Mouse (Mus musculus): ENCODE results near the gene Sardh. TPM values are rescaled to one million over a fixed set of nuclear protein-coding genes. Genes with fewer than 3 reads are reported as not detected.

Sardh gene
- polyA plus RNA-seq, 1 experiment from 2014 or later: 18.2 TPM

- no peak overlapping the region for H3K4me2 ChIP-seq
- peaks cover 18% of the 10 kb centered on the region for H3K4me1 ChIP-seq
- H3K27me3 ChIP-seq (replicated peaks): peaks cover 15% of the 10 kb centered on the region
- no peaks in the 10 kb centered on the region for H3K36me3 ChIP-seq
- no peaks in the 10 kb centered on the region for H3K9me3 ChIP-seq
- H3K27ac ChIP-seq (replicated peaks): no peak overlapping the region
- WGBS: 68% methylated on average over 2 of the region's 2 CpGs
- no peak overlapping the region for H3K9ac ChIP-seq
- no peak for ATAC-seq (ENCODE audit: extremely low read depth, insufficient number of reproducible peaks, low FRiP score, low TSS enrichment)
- no peak overlapping the region for H3K4me3 ChIP-seq
Measured at GRCm38 (mm10) chr2:27166074-27166473, 82.1 kb downstream of the Sardh start.

GRCm38 (mm10) chr2:27164796-27165590 lies 83.1 kb downstream of the Sardh start, which contains the start of gene Dbh:
Gene Dbh (plus strand): TSS chr2:27165233.
- Histone ChIP-seq H3K4me2 (no peak within 1 kb of the TSS), H3K4me3 (no peak within 1 kb of the TSS), H3K27me3 (replicated peaks) (peaks cover 15% of the 10 kb centered on the region), H3K27ac (replicated peaks) (no peak within 1 kb of the TSS), H3K9me3 (no peaks in the 10 kb centered on the region), H3K4me1 (peaks cover 18% of the 10 kb centered on the region), H3K36me3 (no peaks in the 10 kb centered on the region), H3K9ac (no peak within 1 kb of the TSS)
- WGBS: 75% methylated on average over 12 of the region's 12 CpGs
- no peak for ATAC-seq (ENCODE audit: extremely low read depth, insufficient number of reproducible peaks, low FRiP score, low TSS enrichment)

- H3K36me3 ChIP-seq: no peaks in the 10 kb centered on the region
- peaks cover 18% of the 10 kb centered on the region for H3K4me1 ChIP-seq
- no peaks in the 10 kb centered on the region for H3K9me3 ChIP-seq
- ATAC-seq (ENCODE audit: extremely low read depth, insufficient number of reproducible peaks, low FRiP score, low TSS enrichment): no peak
- H3K4me3 ChIP-seq: no peak overlapping the region
- H3K27me3 ChIP-seq (replicated peaks): peaks cover 15% of the 10 kb centered on the region
- H3K27ac ChIP-seq (replicated peaks): no peak overlapping the region
- no peak overlapping the region for H3K9ac ChIP-seq
- WGBS: 66% methylated on average over 5 of the region's 5 CpGs
- H3K4me2 ChIP-seq: no peak overlapping the region
Measured at GRCm38 (mm10) chr2:27163851-27164250, 84.3 kb downstream of the Sardh start.

- WGBS: 43% methylated on average over 11 of the region's 11 CpGs
- no peak overlapping the region for H3K9ac ChIP-seq
- no peak overlapping the region for H3K4me3 ChIP-seq
- H3K27me3 ChIP-seq (replicated peaks): peaks cover 15% of the 10 kb centered on the region; the same call in 1 of the 2 replicates
- H3K4me2 ChIP-seq: no peak overlapping the region
- H3K4me1 ChIP-seq: peaks cover 17% of the 10 kb centered on the region
- no peak for ATAC-seq (ENCODE audit: extremely low read depth, insufficient number of reproducible peaks, low FRiP score, low TSS enrichment)
- no peaks in the 10 kb centered on the region for H3K9me3 ChIP-seq
- no peaks in the 10 kb centered on the region for H3K36me3 ChIP-seq
- no peak overlapping the region for H3K27ac ChIP-seq (replicated peaks)
Measured at GRCm38 (mm10) chr2:27162656-27163055, 85.5 kb downstream of the Sardh start.

GRCm38 (mm10) chr2:27161526-27161925 lies 86.6 kb downstream of the Sardh start:
- peaks cover 6% of the 10 kb centered on the region; the same call in 1 of the 2 replicates for H3K4me1 ChIP-seq
- H3K4me2 ChIP-seq: no peak overlapping the region
- no peak overlapping the region for H3K27ac ChIP-seq (replicated peaks)
- ATAC-seq (ENCODE audit: extremely low read depth, insufficient number of reproducible peaks, low FRiP score, low TSS enrichment): no peak
- H3K36me3 ChIP-seq: no peaks in the 10 kb centered on the region
- H3K4me3 ChIP-seq: no peak overlapping the region
- H3K27me3 ChIP-seq (replicated peaks): peaks cover 14% of the 10 kb centered on the region; the same call in 1 of the 2 replicates
- 84% methylated on average over 2 of the region's 2 CpGs for WGBS
- H3K9ac ChIP-seq: no peak overlapping the region
- H3K9me3 ChIP-seq: no peaks in the 10 kb centered on the region

GRCm38 (mm10) chr2:27156596-27156995 lies 91.5 kb downstream of the Sardh start:
- no peak overlapping the region for H3K27ac ChIP-seq (replicated peaks)
- no peak overlapping the region for H3K4me3 ChIP-seq
- H3K4me2 ChIP-seq: no peak overlapping the region
- H3K27me3 ChIP-seq (replicated peaks): peaks cover 18% of the 10 kb centered on the region
- no peak overlapping the region for H3K9ac ChIP-seq
- H3K9me3 ChIP-seq: no peaks in the 10 kb centered on the region
- H3K4me1 ChIP-seq: no peaks in the 10 kb centered on the region
- ATAC-seq (ENCODE audit: extremely low read depth, insufficient number of reproducible peaks, low FRiP score, low TSS enrichment): no peak
- H3K36me3 ChIP-seq: no peaks in the 10 kb centered on the region
- WGBS: 70% methylated on average over 6 of the region's 6 CpGs

GRCm38 (mm10) chr2:27154466-27155185 lies 93.5 kb downstream of the Sardh start:
- no peaks in the 10 kb centered on the region for H3K9me3 ChIP-seq
- no peak overlapping the region for H3K27ac ChIP-seq (replicated peaks)
- peaks cover under 1% of the 10 kb centered on the region; the same call in 1 of the 2 replicates for H3K4me1 ChIP-seq
- no peaks in the 10 kb centered on the region for H3K36me3 ChIP-seq
- ATAC-seq (ENCODE audit: extremely low read depth, insufficient number of reproducible peaks, low FRiP score, low TSS enrichment): no peak
- H3K4me3 ChIP-seq: no peak overlapping the region
- WGBS: 78% methylated on average over 10 of the region's 10 CpGs
- peaks cover 34% of the 10 kb centered on the region for H3K27me3 ChIP-seq (replicated peaks)
- no peak overlapping the region for H3K4me2 ChIP-seq
- H3K9ac ChIP-seq: no peak overlapping the region

GRCm38 (mm10) chr2:27149457-27149856 lies 98.7 kb downstream of the Sardh start:
- H3K9ac ChIP-seq: no peak overlapping the region
- H3K9me3 ChIP-seq: no peaks in the 10 kb centered on the region
- no peak overlapping the region for H3K4me2 ChIP-seq
- peaks cover 8% of the 10 kb centered on the region; the same call in 1 of the 2 replicates for H3K4me1 ChIP-seq
- H3K27ac ChIP-seq (replicated peaks): no peak overlapping the region
- H3K27me3 ChIP-seq (replicated peaks): peaks cover 71% of the 10 kb centered on the region
- ATAC-seq (ENCODE audit: extremely low read depth, insufficient number of reproducible peaks, low FRiP score, low TSS enrichment): no peak
- no peak overlapping the region for H3K4me3 ChIP-seq
- WGBS: 13% methylated on average over 2 of the region's 2 CpGs
- H3K36me3 ChIP-seq: no peaks in the 10 kb centered on the region

- ATAC-seq (ENCODE audit: extremely low read depth, insufficient number of reproducible peaks, low FRiP score, low TSS enrichment): no peak
- no peaks in the 10 kb centered on the region for H3K36me3 ChIP-seq
- H3K4me1 ChIP-seq: peaks cover 15% of the 10 kb centered on the region
- H3K4me3 ChIP-seq: no peak overlapping the region
- H3K27me3 ChIP-seq (replicated peaks): peaks cover 82% of the 10 kb centered on the region
- no peak overlapping the region for H3K4me2 ChIP-seq
- WGBS: 82% methylated on average over 6 of the region's 6 CpGs
- no peak overlapping the region for H3K9ac ChIP-seq
- H3K27ac ChIP-seq (replicated peaks): no peak overlapping the region
- H3K9me3 ChIP-seq: no peaks in the 10 kb centered on the region
Measured at GRCm38 (mm10) chr2:27146840-27147239, 101.3 kb downstream of the Sardh start.

- H3K36me3 ChIP-seq: no peaks in the 10 kb centered on the region
- ATAC-seq (ENCODE audit: extremely low read depth, insufficient number of reproducible peaks, low FRiP score, low TSS enrichment): no peak
- no peak overlapping the region for H3K4me2 ChIP-seq
- H3K4me3 ChIP-seq: no peak overlapping the region
- peaks cover 86% of the 10 kb centered on the region for H3K27me3 ChIP-seq (replicated peaks)
- H3K4me1 ChIP-seq: peaks cover 17% of the 10 kb centered on the region
- no peak overlapping the region for H3K9ac ChIP-seq
- no peak overlapping the region for H3K27ac ChIP-seq (replicated peaks)
- H3K9me3 ChIP-seq: no peaks in the 10 kb centered on the region
- 35% methylated on average over 2 of the region's 2 CpGs for WGBS
Measured at GRCm38 (mm10) chr2:27144957-27145356, 103.2 kb downstream of the Sardh start.

GRCm38 (mm10) chr2:27141950-27142693 lies 106.0 kb downstream of the Sardh start, which contains the start of gene Fam163b:
Gene Fam163b (minus strand): TSS chr2:27142491.
- ATAC-seq (ENCODE audit: extremely low read depth, insufficient number of reproducible peaks, low FRiP score, low TSS enrichment): peak; percentile 28; the same call in 1 of the 2 replicates
- under 1% methylated on average over 60 of the region's 62 CpGs for WGBS
- no peaks in the 10 kb centered on the region for H3K36me3 ChIP-seq
- no peaks in the 10 kb centered on the region for H3K9me3 ChIP-seq
- peak within 1 kb of the TSS; percentile 93 for H3K4me2 ChIP-seq
- H3K9ac ChIP-seq: peak within 1 kb of the TSS; percentile 73
- peaks cover 9% of the 10 kb centered on the region for H3K4me1 ChIP-seq
- H3K4me3 ChIP-seq: peak within 1 kb of the TSS; percentile 57
- H3K27me3 ChIP-seq (replicated peaks): peaks cover 95% of the 10 kb centered on the region
- H3K27ac ChIP-seq (replicated peaks): no peak within 1 kb of the TSS

Measured in heart, embryonic 13.5 days (tissue).